Mouse (Mus musculus) naive thymus-derived CD4-positive, alpha-beta T cell, adult 5 months (primary cell): Measurements from ENCODE around the gene Tas2r144. TPM values are rescaled to one million over a fixed set of nuclear protein-coding genes. Genes with fewer than 3 reads are reported as not detected.

Experiments
- polyA plus RNA-seq: library from polyadenylated mRNA; unstranded; fragments of 100-300 nt; shearing (Covaris generic); gene quantifications from one replicate; pipeline ENCODE4 v1.2.1, GENCODE M21; 2017

Gene Tas2r144
- not detected for polyA plus RNA-seq

GRCm38 (mm10) chr6:42215028-42215427 is at the start of gene Tas2r144:
Gene Tas2r144, plus strand, starts transcription at chr6:42215328.

DNA sequence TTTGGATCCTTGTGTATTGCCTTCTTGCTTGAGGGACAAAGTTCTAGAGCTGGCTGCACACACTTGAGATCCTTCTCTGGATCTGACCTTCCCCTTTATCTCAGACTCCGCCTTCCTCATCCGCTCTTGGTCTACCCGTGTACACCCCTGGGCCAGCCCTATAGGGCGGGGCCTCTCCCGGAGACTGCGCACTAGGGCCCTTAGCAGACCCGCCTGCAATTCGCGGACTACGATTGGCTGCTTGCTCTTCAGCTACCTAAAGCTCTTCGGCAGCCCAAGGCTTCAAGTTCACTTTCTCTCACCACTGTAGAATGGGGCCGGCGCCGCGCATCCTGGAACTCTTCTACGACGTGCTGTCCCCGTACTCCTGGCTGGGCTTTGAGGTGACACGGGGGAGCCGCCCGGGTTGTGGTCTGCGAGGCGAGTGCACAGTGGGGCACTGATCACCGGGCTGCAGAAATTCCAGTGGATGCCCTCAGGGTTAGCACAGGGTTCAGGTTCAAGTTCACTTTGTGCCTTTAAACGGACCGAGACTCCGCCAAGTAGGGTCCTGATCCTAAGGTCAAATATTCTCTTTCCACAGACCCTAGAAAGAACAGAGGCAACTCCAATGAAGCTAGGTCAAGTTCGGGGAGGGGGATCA is 30.7 kb downstream of the Tas2r144 start, which contains the start of gene Gstk1:
Gene Gstk1 (plus strand): TSS at position 225 of the 643 bp plus-strand sequence.

GRCm38 (mm10) chr6:42261524-42262170 is 46.5 kb downstream of the Tas2r144 start, which contains the start of gene Tmem139:
Gene Tmem139, plus strand, starts transcription at chr6:42261970.

GRCm38 (mm10) chr6:42264626-42265312 is 49.6 kb downstream of the Tas2r144 start, which contains the start of gene Casp2:
Gene Casp2, plus strand, starts transcription at chr6:42264985.

Other genes starting within 250 kb of the Tas2r144 start
- gene Sval3, start 247.2 kb upstream of the Tas2r144 start, polyA plus RNA-seq, result not detected
- not detected for gene Sva, start 176.9 kb upstream of the Tas2r144 start, polyA plus RNA-seq
- 0.37 TPM for gene Tas2r139, start 74.4 kb upstream of the Tas2r144 start, polyA plus RNA-seq
- gene Gstk1, start 30.6 kb downstream of the Tas2r144 start, polyA plus RNA-seq, result 11.6 TPM
- gene Tmem139, start 46.6 kb downstream of the Tas2r144 start, polyA plus RNA-seq, result not detected
- 75.7 TPM for gene Casp2, start 49.7 kb downstream of the Tas2r144 start, polyA plus RNA-seq
- gene Clcn1, start 71.4 kb downstream of the Tas2r144 start, polyA plus RNA-seq, result not detected
- gene Fam131b, start 109.3 kb downstream of the Tas2r144 start, polyA plus RNA-seq, result not detected
- gene Zyx, start 134.3 kb downstream of the Tas2r144 start, polyA plus RNA-seq, result 113 TPM
- 0.19 TPM for gene Epha1, start 157.9 kb downstream of the Tas2r144 start, polyA plus RNA-seq
- gene Tas2r143, start 184.9 kb downstream of the Tas2r144 start, polyA plus RNA-seq, result not detected
- not detected for gene Tas2r135, start 190.1 kb downstream of the Tas2r144 start, polyA plus RNA-seq
- not detected for gene Tas2r126, start 219.2 kb downstream of the Tas2r144 start, polyA plus RNA-seq
- not detected for gene Olfr458, start 249.9 kb downstream of the Tas2r144 start, polyA plus RNA-seq